Mouse (Mus musculus) kidney, postnatal 36 days (tissue): ENCODE measurements around the gene Apoc4.

Source experiments
- DNase-seq, 2 experiments: peaks; one replicate each; pipeline ENCODE4 v3.0.0; 2021 to 2022; ENCODE audit warnings: mixed read lengths in 2 of 2

Gene Apoc4

DNA sequence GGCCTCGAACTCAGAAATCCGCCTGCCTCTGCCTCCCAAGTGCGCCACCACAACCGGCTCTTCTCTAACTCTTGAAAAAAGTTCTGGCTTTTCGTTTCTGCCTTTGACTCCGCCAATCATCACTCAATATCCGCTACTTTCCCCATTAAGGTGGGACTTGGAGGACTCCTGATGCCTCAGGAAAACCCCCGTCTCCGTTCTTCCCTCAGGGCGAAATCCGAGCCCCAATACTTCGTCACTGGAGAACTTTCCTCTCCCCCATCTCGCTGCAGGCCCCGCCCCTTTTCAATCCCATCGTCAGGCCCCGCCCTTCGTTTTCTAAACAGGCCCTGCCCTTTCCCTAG, 53.1 kb downstream of the Apoc4 start:
- DNase-seq = no peak
